Mouse (Mus musculus) kidney, adult 18-20 months (tissue): ENCODE results near the gene Arl8a.
"Not testable (repeated sequence)": the region's sequence is repeated elsewhere in the genome, so short reads cannot be mapped to it uniquely, and the experiment has no call there.

Source experiments
- DNase-seq: peaks from one replicate; pipeline ENCODE4 v3.0.0; 2021

Arl8a gene

DNA sequence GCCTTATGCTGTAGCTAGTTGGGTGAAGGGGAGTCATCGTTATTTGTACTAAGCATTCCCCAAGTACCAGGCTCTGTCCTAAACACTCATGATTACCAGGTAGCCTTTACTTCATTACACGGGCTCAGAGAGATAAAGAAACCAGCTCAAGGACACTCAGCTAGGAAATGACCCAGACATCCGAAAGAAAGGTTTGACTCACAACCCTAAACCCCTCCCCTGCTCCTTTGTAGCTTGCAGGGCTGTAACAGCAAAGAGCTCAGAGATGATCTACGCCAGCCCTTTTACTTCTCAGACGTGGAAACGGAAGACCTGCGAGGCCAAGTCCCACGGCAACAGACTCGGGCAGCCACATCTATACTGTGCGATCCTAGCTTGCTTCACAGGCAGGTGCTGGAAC lies 23.7 kb downstream of the Arl8a start:
- DNase-seq, result no peak

DNA sequence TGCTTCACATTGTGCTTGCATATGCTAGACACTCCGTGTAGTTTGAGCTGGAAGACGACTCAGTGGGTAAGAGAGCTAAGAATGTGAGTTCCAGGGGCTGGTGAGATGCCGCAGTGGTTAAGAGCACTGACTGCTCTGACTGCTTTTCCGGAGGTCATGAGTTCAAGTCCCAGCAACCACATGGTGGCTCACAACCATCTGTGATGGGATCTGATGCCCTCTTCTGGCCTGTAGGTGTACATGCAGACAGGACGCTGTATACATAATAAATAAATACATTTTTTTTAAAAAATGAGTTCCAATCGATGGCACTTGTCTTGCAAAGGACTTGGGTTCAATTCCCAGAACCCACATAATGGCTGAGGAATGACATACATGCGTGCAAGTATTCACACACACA lies 24.6 kb downstream of the Arl8a start:
- no peak for DNase-seq

GRCm38 (mm10) chr1:135171984-135172383 lies 25.4 kb downstream of the Arl8a start:
- peak; percentile 70 for DNase-seq

GRCm38 (mm10) chr1:135173311-135173710 lies 26.7 kb downstream of the Arl8a start:
- peak; percentile 16 for DNase-seq

- no peak for DNase-seq
Observed at GRCm38 (mm10) chr1:135175176-135175575, 28.6 kb downstream of the Arl8a start.

DNA sequence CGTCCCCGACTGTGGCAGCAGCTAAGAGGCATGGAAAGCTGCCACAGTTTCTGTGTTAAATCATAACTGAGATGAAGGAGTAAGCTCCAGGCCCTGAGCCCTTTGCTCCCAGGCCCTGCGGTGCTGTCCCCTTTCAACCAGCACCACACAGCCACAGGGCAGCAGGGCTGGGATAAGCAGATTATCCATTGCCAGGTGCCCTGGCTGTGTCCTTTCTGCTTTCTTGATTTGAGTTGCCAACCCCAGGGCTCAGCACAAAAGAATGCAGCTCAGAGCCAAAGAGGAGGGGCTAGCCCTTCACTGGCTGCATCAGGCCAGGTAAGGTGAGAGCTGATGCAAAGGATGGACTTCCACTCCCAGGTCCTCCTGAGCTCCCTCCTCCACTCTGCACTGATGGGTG lies 31.1 kb downstream of the Arl8a start:
- DNase-seq, result peak; percentile 72

- peak; percentile 46 for DNase-seq
Observed at GRCm38 (mm10) chr1:135178863-135179262, 32.2 kb downstream of the Arl8a start.

GRCm38 (mm10) chr1:135180830-135181229 lies 34.2 kb downstream of the Arl8a start:
- DNase-seq, result no peak

DNA sequence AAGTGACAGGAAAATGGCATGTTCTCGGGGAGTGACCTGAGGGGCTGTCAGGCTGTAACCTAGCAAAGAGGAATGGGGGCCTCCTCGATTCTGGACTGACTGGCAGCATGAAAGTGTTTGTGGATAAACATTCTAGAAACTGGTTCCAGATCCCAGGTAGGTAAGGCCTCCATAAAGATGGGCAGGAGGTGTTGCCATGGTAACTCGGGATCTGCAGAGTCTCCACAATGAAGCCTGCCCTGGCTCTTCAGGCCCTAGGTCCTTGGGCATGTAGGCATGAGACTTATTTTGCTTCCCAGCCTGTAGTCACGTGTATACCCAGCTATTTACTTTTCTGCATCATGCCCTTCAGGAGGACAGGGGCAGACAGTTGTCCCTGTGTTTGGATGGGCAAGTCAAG lies 34.7 kb downstream of the Arl8a start:
- DNase-seq, result no peak

DNA sequence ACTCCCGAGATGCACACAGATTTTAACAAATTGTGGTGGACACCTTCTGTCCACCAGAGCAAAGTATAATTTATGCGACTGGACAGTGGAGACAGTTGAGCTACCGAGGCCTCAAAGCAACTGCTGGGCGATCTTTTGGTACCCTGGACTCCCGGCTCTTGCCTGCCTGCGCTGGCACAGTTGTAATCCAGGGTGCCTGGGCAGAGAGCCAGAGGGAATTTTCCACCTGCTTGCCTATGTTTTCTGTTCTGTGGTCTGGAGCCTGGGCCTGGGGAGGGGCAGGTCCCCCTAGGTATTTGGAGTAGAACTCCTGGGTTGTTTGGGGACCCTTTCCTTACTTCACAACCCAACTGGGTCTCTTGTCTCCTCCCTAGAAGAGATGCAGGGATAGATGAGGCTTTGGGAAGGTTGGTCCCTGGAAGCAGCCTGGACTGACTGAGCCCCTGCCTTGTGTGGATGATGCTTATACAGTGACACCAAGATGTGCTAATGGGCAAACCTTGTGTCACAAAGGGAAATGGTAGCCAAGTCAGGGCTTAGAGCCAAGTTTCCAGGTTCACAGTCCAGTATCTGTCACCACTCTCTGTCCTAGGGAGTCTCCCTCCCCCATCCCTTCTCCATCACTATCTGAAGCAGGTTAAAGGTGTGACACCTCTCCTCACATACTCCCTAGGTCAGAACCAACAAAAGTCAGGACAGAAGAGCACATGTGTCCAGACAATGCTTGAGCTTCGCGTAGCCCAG lies 35.4 kb downstream of the Arl8a start:
- peak; percentile 85 for DNase-seq

- no peak for DNase-seq
Observed at GRCm38 (mm10) chr1:135182975-135183374, 36.4 kb downstream of the Arl8a start.

GRCm38 (mm10) chr1:135183448-135183847 lies 36.8 kb downstream of the Arl8a start:
- DNase-seq, result peak; percentile 24

DNA sequence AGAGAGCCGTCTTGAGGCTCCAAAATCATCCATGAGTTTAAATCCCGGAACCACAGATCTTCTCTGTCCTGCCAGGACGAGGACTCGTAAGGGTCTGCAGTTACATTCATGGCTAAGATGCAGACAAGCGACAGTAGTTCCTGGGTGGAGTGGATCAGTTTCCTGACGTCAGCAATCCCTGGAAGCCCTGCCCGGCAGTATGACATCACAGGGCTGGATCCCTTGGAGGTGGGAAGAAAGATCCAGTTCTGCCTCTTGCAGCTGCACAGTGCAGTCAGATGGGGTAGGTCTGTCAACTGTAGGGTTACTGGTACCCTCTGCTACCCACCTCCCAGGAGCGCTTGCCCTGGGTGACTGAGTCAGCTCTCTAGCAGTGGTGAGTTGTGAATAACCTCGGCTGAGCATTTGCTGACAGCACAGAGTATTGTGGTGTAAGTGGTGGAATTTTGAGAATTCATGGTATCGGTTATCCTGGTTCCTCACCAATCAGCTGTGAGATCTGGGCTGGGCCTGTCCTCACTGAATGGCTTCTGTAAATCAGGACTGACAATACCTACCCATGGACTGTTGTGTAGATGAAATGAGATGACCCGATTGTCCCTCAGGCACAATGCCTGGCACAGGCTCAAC lies 37.4 kb downstream of the Arl8a start:
- DNase-seq, result no peak

DNA sequence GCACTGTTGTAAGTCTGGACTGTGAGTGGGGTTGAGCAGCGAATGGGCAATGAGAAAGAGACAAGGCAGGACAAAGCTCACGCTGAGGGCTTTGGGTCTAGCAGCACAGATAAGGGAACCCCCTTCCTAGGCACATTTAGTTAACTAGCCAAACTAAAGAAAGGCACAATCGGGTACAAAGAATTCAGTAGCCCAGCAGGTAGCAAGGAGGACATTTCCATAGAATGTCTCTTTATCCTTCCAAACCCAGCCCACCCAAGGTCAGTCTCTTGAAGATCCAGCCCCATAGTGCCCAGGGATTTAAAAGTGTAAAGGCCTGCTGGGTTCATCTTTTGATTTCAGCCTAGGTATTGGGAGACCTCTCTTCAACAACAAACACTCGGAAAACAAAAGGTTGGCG lies 39.3 kb downstream of the Arl8a start:
- DNase-seq, result no peak

DNA sequence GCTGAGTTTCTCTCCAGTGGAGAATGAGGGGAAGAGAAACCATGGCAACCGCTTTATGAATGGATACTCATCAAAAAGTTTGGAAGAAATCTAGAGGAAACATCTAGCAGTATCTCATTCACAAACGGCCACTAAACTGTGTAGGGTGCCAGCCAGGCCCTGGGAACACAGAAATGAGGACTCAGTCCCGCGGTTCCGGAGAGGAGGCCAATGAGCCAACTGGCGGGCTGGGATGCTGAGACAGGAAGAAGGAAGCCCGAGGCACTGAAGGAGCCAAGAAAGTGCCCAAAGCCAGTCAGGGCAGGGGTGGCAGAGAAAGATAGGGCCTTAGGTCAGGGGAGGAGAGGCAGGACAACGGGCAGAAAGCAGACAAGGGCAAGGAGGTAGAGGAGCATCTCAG lies 39.8 kb downstream of the Arl8a start:
- DNase-seq, result no peak

- not testable (repeated sequence) for DNase-seq
Observed at GRCm38 (mm10) chr1:135187016-135187415, 40.4 kb downstream of the Arl8a start.

- DNase-seq, result no peak
Observed at GRCm38 (mm10) chr1:135188197-135188596, 41.6 kb downstream of the Arl8a start.

- DNase-seq, result no peak
Observed at GRCm38 (mm10) chr1:135189186-135189585, 42.6 kb downstream of the Arl8a start.

- DNase-seq, result peak; percentile 43
Observed at GRCm38 (mm10) chr1:135194335-135194734, 47.7 kb downstream of the Arl8a start.

GRCm38 (mm10) chr1:135195907-135196440 lies 49.4 kb downstream of the Arl8a start:
- DNase-seq, result peak; percentile 36

DNA sequence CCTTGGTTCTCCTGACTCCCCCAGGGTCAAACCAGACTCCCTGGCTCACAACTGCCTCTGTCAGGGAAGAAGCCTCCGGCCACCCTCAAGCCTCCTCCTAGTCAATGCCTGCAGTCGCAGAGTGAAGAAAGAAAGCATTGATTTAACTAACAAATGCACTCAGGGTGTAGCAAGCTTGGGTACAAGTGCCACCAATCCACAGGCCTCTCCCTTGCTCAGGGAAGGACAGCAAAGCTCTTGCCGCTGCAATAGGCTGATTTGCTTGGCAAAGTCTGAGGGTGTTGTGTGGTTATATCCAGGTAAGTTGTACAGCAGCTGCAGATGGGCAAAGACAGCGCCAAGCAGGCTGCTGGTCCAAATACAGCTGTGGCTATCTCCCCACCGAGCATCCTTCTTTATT lies 51.8 kb downstream of the Arl8a start:
- DNase-seq, result no peak

GRCm38 (mm10) chr1:135199014-135199819 lies 52.6 kb downstream of the Arl8a start:
- peak; percentile 61 for DNase-seq

- DNase-seq, result peak; percentile 20
Observed at GRCm38 (mm10) chr1:135200400-135200799, 53.8 kb downstream of the Arl8a start.
